Mouse (Mus musculus) MEL (cell line): ENCODE data around the gene Evl. TPM values are rescaled to one million over a fixed set of nuclear protein-coding genes. Genes with fewer than 3 reads are reported as not detected.

Experiments used
- DNase-seq: peaks from one replicate; pipeline ENCODE4 v3.0.0; 2011; ENCODE audit warnings: low read depth, low spot score
- H3K27ac ChIP-seq: 2 replicates; pipeline ENCODE4 v1.5.1; 2012; ENCODE audit warnings: low read depth, mild to moderate bottlenecking, control low read depth, low read length, moderate library complexity; ENCODE audit not compliant: control insufficient read depth
- H3K27me3 ChIP-seq, 2 experiments: fragments of 150-350 bp in 1 of 2; sonication (generic) in 1 of 2; 2 replicates each; pipeline ENCODE4 v1.6.1; 2012; ENCODE audit warnings: low read length in 2 of 2, mild to moderate bottlenecking in 2 of 2, improper control_type of control experiment in 1 of 2, moderate library complexity in 1 of 2; ENCODE audit not compliant: insufficient read depth in 2 of 2, control insufficient read depth in 1 of 2
- H3K36me3 ChIP-seq, 2 experiments: 2 replicates each; pipeline ENCODE4 v1.6.1; 2012 to 2014; ENCODE audit warnings: low read length in 2 of 2, improper control_type of control experiment in 1 of 2, inconsistent platforms in 1 of 2, mild to moderate bottlenecking in 1 of 2; ENCODE audit not compliant: insufficient read depth in 2 of 2, control insufficient read depth in 1 of 2
- H3K4me1 ChIP-seq, 2 experiments: fragments of 150-350 bp in 1 of 2; sonication (generic) in 1 of 2; 2 replicates each; pipeline ENCODE4 v1.6.1; 2012; ENCODE audit warnings: low read length in 2 of 2, improper control_type of control experiment in 1 of 2, mild to moderate bottlenecking in 1 of 2; ENCODE audit not compliant: insufficient read depth in 2 of 2, control insufficient read depth in 1 of 2
- H3K4me3 ChIP-seq, 2 experiments: fragments of 150-350 bp in 1 of 2; sonication (generic) in 1 of 2; 2 replicates each; pipeline ENCODE4 v1.5.1; 2012; ENCODE audit warnings: low read depth in 2 of 2, low read length in 2 of 2, mild to moderate bottlenecking in 2 of 2, moderate library complexity in 2 of 2, control low read depth in 1 of 2, improper control_type of control experiment in 1 of 2; ENCODE audit not compliant: control insufficient read depth in 1 of 2, insufficient read depth in 1 of 2
- H3K79me2 ChIP-seq: 2 replicates; pipeline ENCODE4 v1.6.1; 2012; ENCODE audit warnings: mild to moderate bottlenecking, low read length, moderate library complexity; ENCODE audit not compliant: control insufficient read depth, poor library complexity, insufficient read depth
- H3K9ac ChIP-seq: 2 replicates; pipeline ENCODE4 v1.6.1; 2012; ENCODE audit warnings: low read depth, mild to moderate bottlenecking, control low read depth, low read length, moderate library complexity; ENCODE audit not compliant: control insufficient read depth, poor library complexity, severe bottlenecking
- H3K9me3 ChIP-seq: fragments of 150-350 bp; sonication (generic); replicated peaks from 2 replicates; pipeline ENCODE4 v1.6.1; 2012; ENCODE audit warnings: mild to moderate bottlenecking, low read length, improper control_type of control experiment, moderate library complexity; ENCODE audit not compliant: insufficient read depth
- BHLHE40 ChIP-seq: IDR thresholded peaks from 2 replicates; pipeline ENCODE4 v1.6.1; 2012; ENCODE audit warnings: low read depth, mild to moderate bottlenecking, inconsistent platforms, low read length, improper control_type of control experiment, borderline replicate concordance
- E2F4 ChIP-seq: IDR thresholded peaks from 2 replicates; pipeline ENCODE4 v1.6.1; 2011; ENCODE audit warnings: low read depth, low read length, improper control_type of control experiment, borderline replicate concordance
- ETS1 ChIP-seq: IDR thresholded peaks from 2 replicates; pipeline ENCODE4 v1.6.1; 2012; ENCODE audit warnings: low read depth, mild to moderate bottlenecking, inconsistent platforms, low read length, improper control_type of control experiment, moderate library complexity
- GATA1 ChIP-seq: IDR thresholded peaks from 2 replicates; pipeline ENCODE4 v1.6.1; 2011; ENCODE audit warnings: low read depth, low read length, improper control_type of control experiment
- HCFC1 ChIP-seq: IDR thresholded peaks from 2 replicates; pipeline ENCODE4 v1.6.1; 2012; ENCODE audit warnings: low read depth, mild to moderate bottlenecking, inconsistent platforms, low read length, improper control_type of control experiment, moderate library complexity
- KAT2A ChIP-seq: conservative IDR thresholded peaks from 2 replicates; pipeline ENCODE4 v1.6.1; 2012; ENCODE audit warnings: low read depth, low read length, improper control_type of control experiment, inconsistent platforms
- MAFK ChIP-seq: IDR thresholded peaks from 2 replicates; pipeline ENCODE4 v1.6.1; 2011; ENCODE audit warnings: low read depth, mild to moderate bottlenecking, low read length, improper control_type of control experiment, borderline replicate concordance
- MYB ChIP-seq: IDR thresholded peaks from 2 replicates; pipeline ENCODE4 v1.6.1; 2011; ENCODE audit warnings: mild to moderate bottlenecking, low read depth, low read length, improper control_type of control experiment
- MYC ChIP-seq: IDR thresholded peaks from 2 replicates; pipeline ENCODE4 v1.6.1; 2011; ENCODE audit warnings: low read depth, mild to moderate bottlenecking, low read length, improper control_type of control experiment, moderate library complexity
- NELFE ChIP-seq: IDR thresholded peaks from 2 replicates; pipeline ENCODE4 v1.6.1; 2011; ENCODE audit warnings: low read depth, low read length, improper control_type of control experiment
- NRF1 ChIP-seq: IDR thresholded peaks from 2 replicates; pipeline ENCODE4 v1.6.1; 2014; ENCODE audit warnings: low read depth, mild to moderate bottlenecking, inconsistent platforms, low read length, improper control_type of control experiment, moderate library complexity; ENCODE audit not compliant: poor library complexity, insufficient read depth, severe bottlenecking
- POLR2AphosphoS5 ChIP-seq: IDR thresholded peaks from 2 replicates; pipeline ENCODE4 v1.6.1; 2012; ENCODE audit warnings: low read depth, borderline replicate concordance, mild to moderate bottlenecking, inconsistent platforms, low read length, moderate library complexity, mixed read lengths
- RCOR1 ChIP-seq: IDR thresholded peaks from 2 replicates; pipeline ENCODE4 v1.6.1; 2012; ENCODE audit warnings: low read depth, mild to moderate bottlenecking, inconsistent platforms, low read length, improper control_type of control experiment
- SMC3 ChIP-seq: IDR thresholded peaks from 2 replicates; pipeline ENCODE4 v1.6.1; 2011; ENCODE audit warnings: low read depth, low read length, improper control_type of control experiment
- TAL1 ChIP-seq: IDR thresholded peaks from 2 replicates; pipeline ENCODE4 v1.6.1; 2012; ENCODE audit warnings: mild to moderate bottlenecking, inconsistent platforms, low read length, moderate library complexity, mixed read lengths
- TBP ChIP-seq: IDR thresholded peaks from 2 replicates; pipeline ENCODE4 v1.8.0; 2011; ENCODE audit warnings: low read depth, low read length, improper control_type of control experiment
- UBTF ChIP-seq: IDR thresholded peaks from 2 replicates; pipeline ENCODE4 v1.6.1; 2012; ENCODE audit warnings: low read depth, mild to moderate bottlenecking, inconsistent platforms, low read length, improper control_type of control experiment, moderate library complexity, borderline replicate concordance; ENCODE audit not compliant: insufficient read depth
- USF2 ChIP-seq, 2 experiments: IDR thresholded peaks; 2 replicates each; pipeline ENCODE4 v1.6.1; 2011 to 2012; ENCODE audit warnings: improper control_type of control experiment in 2 of 2, low read length in 2 of 2, borderline replicate concordance in 1 of 2, inconsistent platforms in 1 of 2, low read depth in 1 of 2, mild to moderate bottlenecking in 1 of 2; ENCODE audit not compliant: insufficient read depth in 1 of 2
- ZC3H11A ChIP-seq: IDR thresholded peaks from 2 replicates; pipeline ENCODE4 v1.6.1; 2012; ENCODE audit warnings: low read depth, mild to moderate bottlenecking, inconsistent platforms, low read length, improper control_type of control experiment
- ZKSCAN1 ChIP-seq: IDR thresholded peaks from 2 replicates; pipeline ENCODE4 v1.6.1; 2012; ENCODE audit warnings: low read depth, mild to moderate bottlenecking, inconsistent platforms, low read length, improper control_type of control experiment, moderate library complexity
- ZMIZ1 ChIP-seq: IDR thresholded peaks from 2 replicates; pipeline ENCODE4 v1.6.1; 2012; ENCODE audit warnings: low read depth, mild to moderate bottlenecking, inconsistent platforms, low read length, improper control_type of control experiment, moderate library complexity
- polyA plus RNA-seq, 2 experiments: library from polyadenylated mRNA; stranded (reverse) in 1 of 2; unstranded in 1 of 2; fragments of >175 nt in 1 of 2; fragments of >200 nt in 1 of 2; gene quantifications; 2 replicates each; pipeline versions ENCODE4 v1.2.1 to v1.2.4; 2012; ENCODE audit warnings: low replicate concordance in 2 of 2, low read depth in 1 of 2; ENCODE audit not compliant: insufficient read length in 2 of 2, insufficient read depth in 1 of 2, missing spikeins in 1 of 2
- total RNA-seq: library from RNA; depleted of rRNA; stranded (reverse); fragments of 300-350 nt; gene quantifications from 2 replicates; pipeline ENCODE4 v1.2.3, GENCODE M21; 2012

The Evl gene
- total and polyA plus RNA-seq, 3 experiments, result not detected

DNA sequence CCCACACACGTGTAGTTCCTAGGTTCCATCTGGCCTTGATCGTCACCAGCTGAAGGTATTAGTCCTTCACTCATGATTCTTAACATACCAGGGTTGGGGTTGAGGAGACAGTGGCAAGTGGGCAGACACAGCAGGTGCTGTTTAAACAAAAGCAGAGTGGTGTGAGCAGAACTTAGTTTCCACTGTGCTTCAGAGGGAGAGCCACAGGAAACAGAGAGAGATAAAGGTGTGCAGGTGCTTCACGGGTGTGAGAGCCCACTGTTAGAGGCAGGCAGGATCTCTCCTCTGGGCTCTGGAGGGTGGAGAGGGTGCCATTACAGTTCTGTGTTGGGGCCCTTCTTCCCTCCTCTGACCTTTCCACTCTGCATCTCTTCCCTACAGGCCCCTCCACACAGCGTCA is 118.4 kb downstream of the Evl start:
- no peak overlapping the region for H3K9ac ChIP-seq
- H3K79me2 ChIP-seq, result no peaks in the 10 kb centered on the region
- no peak overlapping the region for H3K4me3 ChIP-seq
- H3K27me3 ChIP-seq, result no peaks in the 10 kb centered on the region
- no peak overlapping the region for H3K27ac ChIP-seq
- H3K36me3 ChIP-seq, result no peaks in the 10 kb centered on the region
- DNase-seq, result no peak
- H3K9me3 ChIP-seq, result no peaks in the 10 kb centered on the region
- no peak for TF ChIP-seq POLR2AphosphoS5
- TF ChIP-seq GATA1, result no peak
- TF ChIP-seq TAL1, result no peak
- no peak for TF ChIP-seq UBTF
- no peak for TF ChIP-seq MAFK
- TF ChIP-seq E2F4, result no peak
- no peaks in the 10 kb centered on the region for H3K4me1 ChIP-seq

- no peak overlapping the region for H3K27ac ChIP-seq
- no peaks in the 10 kb centered on the region for H3K9me3 ChIP-seq
- H3K9ac ChIP-seq, result no peak overlapping the region
- DNase-seq, result no peak
- H3K79me2 ChIP-seq, result no peaks in the 10 kb centered on the region
- H3K36me3 ChIP-seq, result no peaks in the 10 kb centered on the region
- TF ChIP-seq KAT2A (no peak), HCFC1 (no peak), ETS1 (no peak), E2F4 (no peak), MYC (no peak), NELFE (no peak), MYB (no peak), MAFK (no peak), BHLHE40 (no peak), UBTF (no peak), SMC3 (no peak), RCOR1 (no peak), NRF1 (no peak), ZC3H11A (no peak), ZKSCAN1 (no peak), ZMIZ1 (no peak), USF2 (IDR thresholded peaks at IDR 0.05; ENCODE audit: borderline replicate concordance in 1 of 2, insufficient read depth in 1 of 2, low read depth in 1 of 2, low read length in 2 of 2) (no peak), TAL1 (no peak), TBP (no peak), POLR2AphosphoS5 (no peak)
- TF ChIP-seq, all 39 proteins: peak for 0
- no peaks in the 10 kb centered on the region for H3K4me1 ChIP-seq
- no peaks in the 10 kb centered on the region for H3K27me3 ChIP-seq
- H3K4me3 ChIP-seq, result no peak overlapping the region
Observed at GRCm38 (mm10) chr12:108673546-108673945, 119.0 kb downstream of the Evl start.
